Mouse (Mus musculus) lung, adult 2 months (tissue): ENCODE results near the gene Nudt8. TPM values are rescaled to one million over a fixed set of nuclear protein-coding genes. Genes with fewer than 3 reads are reported as not detected.

Experiments
- DNase-seq: peaks from one replicate; pipeline ENCODE4 v3.0.0; 2022
- H3K4me1 ChIP-seq: fragments of 200-500 bp; 2 replicates; pipeline ENCODE4 v1.6.1; 2011; ENCODE audit warnings: low read length; ENCODE audit not compliant: control insufficient read depth, insufficient read depth
- H3K4me3 ChIP-seq: fragments of 200-500 bp; replicated peaks from 2 replicates; pipeline ENCODE3; 2011; ENCODE audit warnings: low read depth, mild to moderate bottlenecking, control low read depth, low read length; ENCODE audit errors: extremely low read depth
- CTCF ChIP-seq: fragments of 200-500 bp; IDR thresholded peaks from 2 replicates; pipeline ENCODE4 v1.5.1; 2011; ENCODE audit warnings: mild to moderate bottlenecking, low read length, control low read depth; ENCODE audit not compliant: insufficient read depth
- POLR2A ChIP-seq: fragments of 200-500 bp; IDR thresholded peaks from 2 replicates; pipeline ENCODE4 v1.6.1; 2011; ENCODE audit warnings: low read depth, mild to moderate bottlenecking, control low read depth, low read length, borderline replicate concordance; ENCODE audit errors: extremely low read depth
- WGBS: fragments of 180-500 bp; shearing (Covaris S2); methylation state at CpG from one replicate; pipeline ENCODE4 v1.1.7; 2018; 5-methylcytosine and 5-hydroxymethylcytosine counted together
- polyA plus RNA-seq: library from polyadenylated mRNA; depleted of rRNA; stranded (reverse); fragments of >200 nt; gene quantifications from 2 replicates; pipeline ENCODE4 v1.2.3, GENCODE M21; 2012

Nudt8 gene
- polyA plus RNA-seq, 1 experiment = 13.3 TPM

DNA sequence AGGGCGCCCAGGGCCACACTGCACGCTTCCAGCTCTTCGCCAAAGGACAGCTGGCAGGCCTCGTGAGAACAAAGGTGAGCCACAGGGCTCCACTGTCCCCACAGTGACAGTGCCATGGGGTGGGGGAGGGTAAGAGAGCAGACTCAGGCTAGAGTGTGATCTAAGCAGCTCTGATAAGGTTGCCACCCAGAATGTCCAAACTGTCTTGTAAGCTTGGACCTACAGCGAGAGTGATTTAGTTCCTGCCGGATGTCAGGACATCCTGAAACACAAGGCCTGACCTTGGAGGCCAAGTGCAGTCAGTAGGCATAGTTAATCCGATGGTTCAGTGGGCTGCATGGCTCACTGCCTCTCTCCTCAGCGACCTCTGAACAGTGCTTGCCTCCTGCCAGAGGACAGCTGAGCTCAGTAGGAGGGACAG is 15.1 kb upstream of the Nudt8 start:
- DNase-seq = no peak
- 31% methylated on average over 8 of the region's 8 CpGs for WGBS
- no peak overlapping the region for H3K4me3 ChIP-seq
- no peak for TF ChIP-seq POLR2A
- TF ChIP-seq CTCF = no peak
- peaks cover 6% of the 10 kb centered on the region for H3K4me1 ChIP-seq

DNA sequence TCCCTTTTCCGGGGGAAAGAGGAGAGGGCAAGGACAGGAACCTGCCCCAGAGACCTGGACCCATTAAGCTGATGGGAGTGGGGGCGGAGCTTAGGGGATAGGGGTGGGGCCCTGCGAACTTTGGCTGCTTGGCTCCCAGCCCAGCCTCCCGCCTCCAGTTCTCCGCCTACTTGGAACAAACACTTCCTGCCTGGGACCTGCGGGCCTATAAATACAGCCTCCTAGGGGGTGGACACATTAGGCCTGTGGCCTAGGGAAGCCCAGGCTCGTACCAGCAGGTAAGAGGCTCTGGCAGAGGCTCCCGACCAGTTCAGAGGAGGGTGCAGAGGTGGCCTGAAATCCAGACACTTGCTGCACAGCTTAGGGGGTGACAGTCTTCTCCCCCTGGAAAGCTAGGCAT is 14.0 kb upstream of the Nudt8 start, which contains the start of gene Acy3:
Gene Acy3 (plus strand): TSS at position 237 of the 400 bp plus-strand sequence.
- WGBS = 6% methylated on average over 8 of the region's 8 CpGs
- peak; percentile 75 for DNase-seq
- Histone ChIP-seq H3K4me3 (peak within 1 kb of the TSS; percentile 7), H3K4me1 (peaks cover 6% of the 10 kb centered on the region)
- TF ChIP-seq CTCF (no peak), POLR2A (peak; percentile 97)

DNA sequence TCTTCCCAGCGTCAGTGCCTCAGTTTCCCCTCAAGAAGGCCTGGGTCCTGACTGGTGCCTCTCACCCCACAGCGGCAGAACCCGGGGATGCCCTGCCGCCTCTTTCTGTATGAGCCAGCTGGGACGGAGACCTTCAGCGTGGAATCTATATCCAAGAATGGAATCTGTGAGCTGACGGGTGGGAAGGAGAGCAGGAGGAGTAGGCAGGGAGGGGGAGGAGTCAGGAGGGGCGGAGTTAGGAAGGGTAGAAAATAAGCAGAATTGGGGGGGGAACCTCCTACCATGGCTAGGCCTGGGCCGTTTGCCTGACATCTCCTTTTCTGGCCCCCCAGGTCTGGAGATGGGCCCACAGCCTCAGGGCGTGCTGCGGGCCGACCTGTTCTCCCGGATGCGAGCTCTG is 12.3 kb upstream of the Nudt8 start:
- Histone ChIP-seq H3K4me3 (no peak overlapping the region), H3K4me1 (peaks cover 6% of the 10 kb centered on the region)
- WGBS = 86% methylated on average over 14 of the region's 14 CpGs
- DNase-seq = no peak
- no peak for TF ChIP-seq CTCF

DNA sequence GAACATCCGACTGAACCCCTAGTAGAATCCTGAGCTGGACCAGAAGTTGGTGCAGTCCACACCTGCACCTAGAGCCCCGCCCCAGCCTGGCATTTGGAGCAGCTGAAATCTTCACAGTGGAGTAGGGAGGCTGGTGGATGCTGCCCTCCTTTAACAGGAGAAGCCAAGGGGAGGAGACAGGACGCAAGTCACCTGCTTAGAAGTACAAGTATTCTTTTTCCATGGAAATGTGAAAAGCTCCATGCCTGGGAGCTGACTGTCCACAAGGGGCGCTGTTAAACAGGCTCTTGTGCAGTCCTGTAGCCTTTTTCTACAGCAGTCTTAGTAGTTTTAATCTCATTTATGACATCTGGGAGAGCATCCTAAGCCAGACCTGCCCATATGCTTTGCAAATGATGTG is 11.6 kb upstream of the Nudt8 start:
- 90% methylated on average over 4 of the region's 4 CpGs for WGBS
- no peak overlapping the region for H3K4me3 ChIP-seq
- TF ChIP-seq POLR2A (no peak), CTCF (no peak)
- DNase-seq = no peak
- peaks cover 6% of the 10 kb centered on the region for H3K4me1 ChIP-seq

DNA sequence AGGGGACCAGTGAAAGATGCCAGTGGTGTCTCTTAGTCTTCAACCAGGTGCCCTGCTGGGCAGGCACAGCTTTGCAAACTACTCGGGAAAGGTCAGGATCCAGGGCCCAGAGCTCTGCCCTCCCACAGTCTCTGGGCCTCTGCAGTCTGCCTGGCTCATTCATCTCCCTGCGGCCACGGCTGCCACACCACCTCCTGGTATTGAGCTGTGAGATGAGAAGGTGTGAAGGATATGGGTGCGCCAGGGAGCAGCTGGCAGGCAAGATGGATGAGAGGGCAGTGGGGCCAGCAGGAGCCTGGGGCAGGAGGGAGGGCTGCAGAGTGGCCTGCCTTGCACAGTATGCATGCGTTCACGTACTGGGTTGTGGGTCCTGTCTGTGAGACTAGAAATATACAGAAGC is 9.6 kb upstream of the Nudt8 start:
- TF ChIP-seq POLR2A (no peak), CTCF (no peak)
- 67% methylated on average over 6 of the region's 6 CpGs for WGBS
- Histone ChIP-seq H3K4me1 (peaks cover 3% of the 10 kb centered on the region), H3K4me3 (no peak overlapping the region)
- DNase-seq = no peak

DNA sequence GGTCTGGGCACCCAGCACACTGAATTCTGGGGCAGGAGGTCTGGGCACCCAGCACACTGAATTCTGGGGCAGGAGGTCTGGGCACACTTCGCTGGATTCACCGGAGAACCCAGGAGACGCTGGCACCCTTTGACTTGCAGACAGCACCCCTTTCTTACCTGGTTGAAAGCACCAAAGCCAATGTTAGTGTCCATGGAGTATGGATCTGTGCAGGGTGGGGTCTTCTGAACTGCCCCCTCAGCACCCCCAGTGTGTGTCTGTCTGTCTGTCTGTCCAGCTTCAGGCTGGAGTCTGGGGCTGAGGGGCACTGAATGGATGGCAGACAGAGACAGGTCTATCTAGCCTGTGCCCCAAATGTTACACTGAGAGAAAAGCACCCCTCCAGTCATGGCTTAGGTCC is 8.8 kb upstream of the Nudt8 start:
- WGBS = 95% methylated on average over 3 of the region's 3 CpGs
- H3K4me3 ChIP-seq = no peak overlapping the region
- DNase-seq = no peak
- H3K4me1 ChIP-seq = peaks cover 2% of the 10 kb centered on the region
- TF ChIP-seq POLR2A (no peak), CTCF (no peak)

DNA sequence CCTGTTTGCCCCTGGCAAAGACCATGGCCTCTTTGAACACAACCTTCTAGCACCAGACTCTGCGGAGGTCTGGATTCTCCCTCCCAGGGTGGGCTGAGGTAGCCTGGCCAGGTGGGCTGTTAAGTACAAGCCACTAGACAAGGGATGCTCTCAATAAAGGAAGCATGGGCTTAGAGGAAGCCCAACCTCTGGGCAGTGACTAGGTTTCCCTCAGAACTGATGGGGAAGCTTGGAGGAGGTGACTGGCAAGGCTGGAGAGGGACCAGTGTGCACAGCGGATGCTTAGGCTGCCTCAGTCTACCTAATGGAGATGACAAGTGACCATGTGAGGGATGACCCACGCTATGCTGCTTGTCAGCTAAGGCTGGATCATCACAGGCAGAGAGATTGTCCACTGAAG is 8.4 kb upstream of the Nudt8 start:
- 86% methylated on average over 3 of the region's 3 CpGs for WGBS
- H3K4me1 ChIP-seq = no peaks in the 10 kb centered on the region; the same call in 1 of the 2 replicates
- H3K4me3 ChIP-seq = no peak overlapping the region
- TF ChIP-seq POLR2A (no peak), CTCF (no peak)
- no peak for DNase-seq

DNA sequence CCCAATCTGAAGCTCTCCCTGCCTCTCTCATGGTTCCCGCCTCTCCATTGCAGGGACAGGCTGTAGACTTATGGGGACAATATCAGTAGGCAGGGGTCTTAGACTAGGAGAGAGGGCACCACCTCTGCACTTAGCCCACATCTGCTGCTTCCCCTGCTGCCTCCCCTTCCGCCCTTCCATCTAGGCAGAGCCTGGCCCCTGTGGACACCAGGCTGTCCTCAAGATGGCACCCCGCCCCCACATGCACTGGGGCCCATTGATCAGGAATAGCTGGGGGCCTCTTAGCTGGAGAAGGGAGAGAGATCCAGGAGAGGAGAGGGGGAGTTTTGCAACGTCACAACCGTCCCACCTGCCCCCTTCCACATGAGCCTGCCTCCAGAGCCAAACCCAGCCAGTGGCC is 8.0 kb upstream of the Nudt8 start, which contains the start of gene Tbx10:
Gene Tbx10 (plus strand): TSS at position 337 of the 400 bp plus-strand sequence.
- TF ChIP-seq POLR2A = no peak
- no peak for TF ChIP-seq CTCF
- 55% methylated on average over 5 of the region's 5 CpGs for WGBS
- Histone ChIP-seq H3K4me3 (no peak within 1 kb of the TSS), H3K4me1 (no peaks in the 10 kb centered on the region; the same call in 1 of the 2 replicates)
- DNase-seq = no peak

DNA sequence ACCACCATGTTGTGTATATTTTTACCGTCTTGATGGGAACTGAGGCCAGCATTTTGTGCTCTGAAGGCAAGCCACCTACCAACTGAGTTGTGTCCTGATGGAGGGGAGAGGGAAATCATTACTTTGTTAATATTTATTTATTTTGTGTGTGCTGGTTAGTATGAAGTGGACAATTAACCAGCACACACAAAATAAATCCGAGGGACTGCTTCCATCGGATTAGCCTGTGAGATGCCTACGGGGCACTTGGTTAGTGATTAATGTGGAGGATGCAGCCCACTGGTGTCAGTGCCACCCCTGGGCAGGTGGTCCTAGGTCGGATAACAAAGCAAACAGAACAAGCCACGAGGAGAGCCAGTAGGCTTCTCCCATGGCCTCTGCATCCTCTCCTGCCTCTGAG is 5.4 kb upstream of the Nudt8 start:
- 50% methylated on average over 6 of the region's 6 CpGs for WGBS
- Histone ChIP-seq H3K4me1 (no peaks in the 10 kb centered on the region; the same call in 1 of the 2 replicates), H3K4me3 (no peak overlapping the region)
- TF ChIP-seq CTCF = no peak
- no peak for TF ChIP-seq POLR2A
- DNase-seq = no peak

DNA sequence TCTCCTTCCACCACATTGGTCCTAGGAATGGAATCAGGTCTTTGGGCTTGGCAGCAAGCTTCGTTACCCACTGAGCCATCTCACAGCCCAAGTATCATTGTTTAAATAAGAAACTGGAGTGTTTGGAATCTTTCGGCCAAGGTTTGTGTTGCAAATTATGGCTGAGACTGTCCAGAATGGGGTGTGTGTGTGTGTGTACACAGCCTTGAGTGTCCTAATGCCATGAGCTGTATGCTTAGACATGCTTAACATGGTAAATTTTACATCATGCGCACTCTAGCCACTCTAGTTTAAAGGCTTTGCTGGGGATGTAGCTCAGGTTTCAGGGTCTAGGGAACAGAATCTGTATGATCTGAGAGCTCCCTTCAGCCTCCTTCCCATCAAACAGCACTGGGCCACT is 4.9 kb upstream of the Nudt8 start:
- H3K4me3 ChIP-seq = no peak overlapping the region
- 71% methylated on average over 3 of the region's 3 CpGs for WGBS
- TF ChIP-seq POLR2A (no peak), CTCF (no peak)
- H3K4me1 ChIP-seq = no peaks in the 10 kb centered on the region; the same call in 1 of the 2 replicates
- no peak for DNase-seq
